Mouse (Mus musculus) spleen, embryonic (tissue): ENCODE results near the gene Ptgr2.
"Not testable (repeated sequence)": the region's sequence is repeated elsewhere in the genome, so short reads cannot be mapped to it uniquely, and the experiment has no call there.

Source experiments
- CTCF ChIA-PET: fragments of 350-600 bp; sonication (Branson Sonifier 250); formaldehyde crosslinking; loops from one replicate; lab custom pipeline; 2022; lab: Charles Lee

The Ptgr2 gene

GRCm38 (mm10) chr12:84304101-84304500 is 19.1 kb downstream of the Ptgr2 start:
- CTCF ChIA-PET = no interaction called here

- CTCF ChIA-PET = no interaction called here
These were observed 19.5 kb downstream of the Ptgr2 start for GRCm38 (mm10) chr12:84304554-84304953.

GRCm38 (mm10) chr12:84311306-84311705 is 26.3 kb downstream of the Ptgr2 start:
- CTCF ChIA-PET = no interaction called here

GRCm38 (mm10) chr12:84316006-84316405 is 31.0 kb downstream of the Ptgr2 start:
- CTCF ChIA-PET = interaction anchor here (0.6 kb wide), 1 partner anchor 205 kb away, joined by 16 read pairs; no protein-coding TSS in a partner anchor

- CTCF ChIA-PET = interaction anchor here (0.6 kb wide), 1 partner anchor 36 kb away, joined by 6 read pairs; no protein-coding TSS in a partner anchor
These were observed 31.9 kb downstream of the Ptgr2 start, which contains the start of gene Zfp410 for GRCm38 (mm10) chr12:84316721-84317621. Gene Zfp410, plus strand, starts transcription at chr12:84316852.

GRCm38 (mm10) chr12:84327111-84327512 is 42.1 kb downstream of the Ptgr2 start:
- CTCF ChIA-PET = no interaction called here

GRCm38 (mm10) chr12:84336963-84337625 is 52.1 kb downstream of the Ptgr2 start:
- CTCF ChIA-PET = no interaction called here

GRCm38 (mm10) chr12:84347192-84347591 is 62.2 kb downstream of the Ptgr2 start:
- CTCF ChIA-PET = no interaction called here

GRCm38 (mm10) chr12:84358699-84359098 is 73.7 kb downstream of the Ptgr2 start:
- CTCF ChIA-PET = not testable (repeated sequence)

GRCm38 (mm10) chr12:84361555-84362489 is 76.8 kb downstream of the Ptgr2 start, which contains the start of the genes Coq6 and Fam161b:
Gene Coq6, plus strand, starts transcription at chr12:84361657.
Gene Fam161b, minus strand, starts transcription at chr12:84361833.
- CTCF ChIA-PET = interaction anchor here (0.6 kb wide), 1 partner anchor 53 kb away, joined by 7 read pairs; no protein-coding TSS in a partner anchor

GRCm38 (mm10) chr12:84362872-84363271 is 77.8 kb downstream of the Ptgr2 start:
- CTCF ChIA-PET = interaction anchor here (0.6 kb wide), 1 partner anchor 54 kb away, joined by 7 read pairs; no protein-coding TSS in a partner anchor

- CTCF ChIA-PET = no interaction called here
These were observed 79.3 kb downstream of the Ptgr2 start for GRCm38 (mm10) chr12:84364291-84364690.

GRCm38 (mm10) chr12:84365137-84365536 is 80.1 kb downstream of the Ptgr2 start:
- CTCF ChIA-PET = no interaction called here
